Mouse (Mus musculus) stomach, embryonic 15.5 days (tissue): ENCODE data around the gene Acot12. TPM values are rescaled to one million over a fixed set of nuclear protein-coding genes. Genes with fewer than 3 reads are reported as not detected.
"Not testable (repeated sequence)": the region's sequence is repeated elsewhere in the genome, so short reads cannot be mapped to it uniquely, and the experiment has no call there.

Source experiments
- ATAC-seq: fragments of 200-750 bp; cut with Nextera tagmentation; 2 replicates; pipeline ENCODE4 v1.8.0; 2017; ENCODE audit warnings: low read depth, moderate number of reproducible peaks, moderate TSS enrichment; ENCODE audit not compliant: insufficient read depth, low FRiP score
- H3K27ac ChIP-seq: fragments of 300-500 bp; sonication (generic); 2 replicates; pipeline ENCODE4 v1.5.1; 2015; ENCODE audit warnings: mild to moderate bottlenecking, inconsistent platforms
- H3K27me3 ChIP-seq: fragments of 300-500 bp; sonication (generic); replicated peaks from 2 replicates; pipeline ENCODE4 v1.6.1; 2015; ENCODE audit warnings: inconsistent platforms
- H3K36me3 ChIP-seq: fragments of 300-500 bp; sonication (generic); 2 replicates; pipeline ENCODE4 v1.6.1; 2015; ENCODE audit warnings: inconsistent platforms
- H3K4me1 ChIP-seq: fragments of 300-500 bp; sonication (generic); 2 replicates; pipeline ENCODE4 v1.6.1; 2015; ENCODE audit warnings: inconsistent platforms
- H3K4me2 ChIP-seq: fragments of 300-500 bp; sonication (generic); 2 replicates; pipeline ENCODE4 v1.6.1; 2015; ENCODE audit warnings: mild to moderate bottlenecking, inconsistent platforms
- H3K4me3 ChIP-seq: fragments of 300-500 bp; sonication (generic); replicated peaks from 2 replicates; pipeline ENCODE4 v1.5.1; 2015; ENCODE audit warnings: inconsistent platforms
- H3K9ac ChIP-seq: fragments of 300-500 bp; sonication (generic); 2 replicates; pipeline ENCODE4 v1.6.1; 2015; ENCODE audit warnings: inconsistent platforms
- H3K9me3 ChIP-seq: fragments of 300-500 bp; sonication (generic); 2 replicates; pipeline ENCODE4 v1.6.1; 2016; ENCODE audit warnings: inconsistent platforms
- WGBS: fragments of 180-500 bp; shearing (Covaris S2); methylation state at CpG from one replicate; pipeline ENCODE4 v1.1.7; 2015; 5-methylcytosine and 5-hydroxymethylcytosine counted together
- polyA plus RNA-seq: library from polyadenylated mRNA; unstranded; fragments of >200 nt; fragmentation: Nextera tagmentation; extraction: Ambion mirVana; gene quantifications from 2 replicates; pipeline ENCODE4 v1.2.1, GENCODE M21; 2015

Gene Acot12
- polyA plus RNA-seq, 1 experiment from 2014 or later = 0.59 TPM

DNA sequence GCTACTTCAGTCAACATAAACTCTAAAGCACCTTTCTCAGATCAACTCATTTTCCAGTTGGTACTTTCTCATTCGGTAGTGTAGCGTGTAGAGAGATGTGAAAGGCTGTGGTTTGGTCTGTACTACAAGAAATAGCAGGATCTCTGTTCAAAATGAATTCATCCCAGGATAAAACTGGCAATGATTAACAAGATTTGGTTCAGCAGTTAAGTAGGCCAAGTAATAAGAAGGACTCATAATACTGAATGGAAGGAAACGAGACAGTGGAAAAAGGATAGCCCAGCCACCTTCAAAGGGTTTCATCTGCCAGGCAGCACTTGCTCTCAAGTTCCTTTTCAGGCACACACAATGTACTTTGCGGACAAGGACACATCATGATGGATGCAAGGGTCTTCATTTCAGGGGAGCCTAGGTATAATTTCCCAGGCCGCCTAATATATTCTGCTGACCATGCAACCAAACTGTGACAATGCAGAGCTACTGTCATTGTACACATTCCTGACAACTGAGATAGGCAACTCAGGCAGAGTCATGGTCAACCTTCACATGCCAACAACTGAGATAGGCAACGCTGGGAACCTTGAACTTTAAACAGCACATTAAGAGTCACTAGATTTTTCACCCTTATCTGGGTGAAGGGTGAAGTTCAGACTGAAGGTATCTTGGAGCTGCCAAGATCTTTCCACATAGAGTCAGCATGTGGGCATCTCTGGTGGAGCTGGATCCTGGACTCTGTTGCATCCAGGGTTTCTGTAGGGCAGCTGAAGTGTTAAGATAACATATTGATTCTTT lies 20.5 kb downstream of the Acot12 start:
- no peaks in the 10 kb centered on the region for H3K9me3 ChIP-seq
- no peak overlapping the region for H3K4me2 ChIP-seq
- no peak overlapping the region for H3K27ac ChIP-seq
- no peaks in the 10 kb centered on the region for H3K4me1 ChIP-seq
- no peak overlapping the region for H3K9ac ChIP-seq
- WGBS = 87% methylated on average over 6 of the region's 6 CpGs
- no peak for ATAC-seq
- H3K36me3 ChIP-seq = no peaks in the 10 kb centered on the region
- no peak overlapping the region for H3K4me3 ChIP-seq
- H3K27me3 ChIP-seq = no peaks in the 10 kb centered on the region

- WGBS = 73% methylated on average over 3 of the region's 3 CpGs
- H3K36me3 ChIP-seq, H3K4me1 ChIP-seq, H3K27me3 ChIP-seq, H3K9me3 ChIP-seq, H3K4me3 ChIP-seq, H3K4me2 ChIP-seq, H3K27ac ChIP-seq, ATAC-seq, H3K9ac ChIP-seq: not testable (repeated sequence)
These were observed 22.3 kb downstream of the Acot12 start for GRCm38 (mm10) chr13:91763654-91764053.

GRCm38 (mm10) chr13:91765627-91766026 lies 24.3 kb downstream of the Acot12 start:
- 89% methylated on average over 4 of the region's 4 CpGs for WGBS
- no peaks in the 10 kb centered on the region for H3K4me1 ChIP-seq
- H3K9me3 ChIP-seq = no peaks in the 10 kb centered on the region
- H3K4me2 ChIP-seq = no peak overlapping the region
- ATAC-seq = no peak
- no peak overlapping the region for H3K4me3 ChIP-seq
- no peak overlapping the region for H3K9ac ChIP-seq
- H3K27ac ChIP-seq = no peak overlapping the region
- no peaks in the 10 kb centered on the region for H3K36me3 ChIP-seq
- H3K27me3 ChIP-seq = no peaks in the 10 kb centered on the region

- H3K27me3 ChIP-seq = no peaks in the 10 kb centered on the region
- H3K4me1 ChIP-seq = no peaks in the 10 kb centered on the region
- no peak overlapping the region for H3K9ac ChIP-seq
- H3K4me3 ChIP-seq = no peak overlapping the region
- no peak overlapping the region for H3K27ac ChIP-seq
- no peak for ATAC-seq
- no peaks in the 10 kb centered on the region for H3K9me3 ChIP-seq
- H3K4me2 ChIP-seq = no peak overlapping the region
- no peaks in the 10 kb centered on the region for H3K36me3 ChIP-seq
- 68% methylated on average over 9 of the region's 9 CpGs for WGBS
These were observed 27.7 kb downstream of the Acot12 start for GRCm38 (mm10) chr13:91768683-91769651.

GRCm38 (mm10) chr13:91778092-91778491 lies 36.8 kb downstream of the Acot12 start:
- Histone ChIP-seq H3K4me3 (no peak overlapping the region), H3K9ac (no peak overlapping the region), H3K4me2 (no peak overlapping the region), H3K27ac (no peak overlapping the region), H3K4me1 (no peaks in the 10 kb centered on the region), H3K36me3 (no peaks in the 10 kb centered on the region), H3K27me3 (no peaks in the 10 kb centered on the region), H3K9me3 (no peaks in the 10 kb centered on the region)
- WGBS = 94% methylated on average over 5 of the region's 5 CpGs
- ATAC-seq = no peak

- no peak overlapping the region for H3K27ac ChIP-seq
- H3K4me2 ChIP-seq = no peak overlapping the region
- H3K4me1 ChIP-seq = no peaks in the 10 kb centered on the region
- H3K9me3 ChIP-seq = no peaks in the 10 kb centered on the region
- no peaks in the 10 kb centered on the region for H3K36me3 ChIP-seq
- no peak overlapping the region for H3K9ac ChIP-seq
- no peak for ATAC-seq
- no peaks in the 10 kb centered on the region for H3K27me3 ChIP-seq
- no peak overlapping the region for H3K4me3 ChIP-seq
These were observed 38.6 kb downstream of the Acot12 start for GRCm38 (mm10) chr13:91779892-91780291.

GRCm38 (mm10) chr13:91792035-91792434 lies 50.7 kb downstream of the Acot12 start:
- WGBS = 58% methylated on average over 1 of the region's 1 CpGs
- H3K9ac ChIP-seq = no peak overlapping the region
- no peaks in the 10 kb centered on the region for H3K9me3 ChIP-seq
- no peak overlapping the region for H3K4me3 ChIP-seq
- ATAC-seq = no peak
- no peaks in the 10 kb centered on the region for H3K27me3 ChIP-seq
- H3K4me1 ChIP-seq = no peaks in the 10 kb centered on the region
- no peak overlapping the region for H3K27ac ChIP-seq
- peaks cover 13% of the 10 kb centered on the region for H3K36me3 ChIP-seq
- H3K4me2 ChIP-seq = no peak overlapping the region

DNA sequence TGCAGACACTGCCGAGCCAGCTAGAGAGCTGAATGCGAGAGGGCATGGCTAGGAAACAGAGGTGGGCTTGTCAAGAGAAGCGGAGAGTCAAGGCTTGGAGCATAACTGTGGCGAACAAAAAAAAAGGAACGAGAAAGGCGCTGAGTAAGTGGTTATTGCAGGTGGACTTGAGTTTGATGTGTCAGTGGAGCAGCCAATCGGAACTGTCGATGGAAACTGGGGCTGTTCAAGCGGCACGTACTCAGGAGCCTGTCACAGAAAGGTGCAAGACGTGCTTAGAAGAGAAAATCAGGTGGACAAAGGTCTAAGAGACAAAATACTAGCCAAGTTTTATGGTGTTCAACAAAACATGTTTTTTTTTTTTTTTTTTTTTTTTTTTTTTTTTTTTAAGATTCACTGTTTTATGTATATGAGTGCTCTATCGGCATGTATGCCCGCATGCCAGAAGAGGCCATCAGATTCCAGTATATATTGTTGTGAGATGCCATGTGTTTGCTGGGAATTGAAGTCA lies 53.7 kb downstream of the Acot12 start:
- no peak overlapping the region for H3K4me3 ChIP-seq
- 95% methylated on average over 13 of the region's 13 CpGs for WGBS
- peaks cover 36% of the 10 kb centered on the region for H3K36me3 ChIP-seq
- no peak for ATAC-seq
- H3K4me2 ChIP-seq = no peak overlapping the region
- H3K9me3 ChIP-seq = no peaks in the 10 kb centered on the region
- no peaks in the 10 kb centered on the region for H3K4me1 ChIP-seq
- H3K9ac ChIP-seq = no peak overlapping the region
- no peak overlapping the region for H3K27ac ChIP-seq
- H3K27me3 ChIP-seq = no peaks in the 10 kb centered on the region

DNA sequence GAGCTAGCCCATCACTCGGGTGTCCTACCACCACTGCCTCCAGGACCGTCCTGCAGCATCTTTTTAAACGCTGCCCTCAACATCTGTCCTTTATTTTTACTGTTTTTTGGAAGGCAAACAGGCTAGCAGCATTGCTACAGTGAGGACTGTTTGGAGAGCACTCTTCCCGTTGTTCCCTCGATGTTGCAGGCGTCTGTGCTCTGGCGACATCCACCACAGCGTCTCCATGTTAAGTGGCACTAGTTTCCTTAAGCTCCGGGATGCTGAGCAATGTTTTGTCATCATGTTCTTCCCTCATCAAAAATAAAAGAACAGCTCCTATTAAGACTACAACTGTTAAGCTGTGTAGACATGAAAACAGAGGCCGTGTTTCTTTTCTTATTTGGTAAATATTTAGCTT lies 54.3 kb downstream of the Acot12 start:
- Histone ChIP-seq H3K36me3 (peaks cover 42% of the 10 kb centered on the region), H3K27me3 (no peaks in the 10 kb centered on the region), H3K4me3 (no peak overlapping the region), H3K9me3 (no peaks in the 10 kb centered on the region), H3K4me1 (no peaks in the 10 kb centered on the region), H3K27ac (no peak overlapping the region), H3K9ac (no peak overlapping the region), H3K4me2 (no peak overlapping the region)
- ATAC-seq = no peak
- WGBS = 88% methylated on average over 10 of the region's 10 CpGs

DNA sequence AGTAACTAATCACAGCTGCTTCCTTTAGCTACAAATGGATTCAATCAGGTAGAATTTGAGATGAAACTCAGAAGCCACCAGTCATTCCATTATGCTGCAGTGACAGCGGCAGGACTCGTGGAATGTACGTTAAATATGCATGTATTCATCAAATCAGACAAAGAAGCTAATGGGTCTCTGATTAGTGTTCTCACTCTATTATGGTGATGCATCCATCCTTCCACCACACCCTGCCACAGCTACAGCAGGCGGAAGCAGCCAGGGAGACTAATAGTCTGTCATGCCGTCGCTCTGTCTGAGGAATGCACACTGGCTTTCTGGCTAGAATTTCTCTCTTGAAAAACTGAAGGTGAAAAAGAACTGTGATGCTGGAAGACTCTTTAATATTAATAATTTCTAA lies 54.7 kb downstream of the Acot12 start:
- H3K4me2 ChIP-seq = no peak overlapping the region
- 80% methylated on average over 6 of the region's 6 CpGs for WGBS
- H3K27me3 ChIP-seq = no peaks in the 10 kb centered on the region
- H3K4me1 ChIP-seq = no peaks in the 10 kb centered on the region
- no peak for ATAC-seq
- peaks cover 43% of the 10 kb centered on the region for H3K36me3 ChIP-seq
- no peak overlapping the region for H3K27ac ChIP-seq
- H3K9me3 ChIP-seq = no peaks in the 10 kb centered on the region
- H3K4me3 ChIP-seq = no peak overlapping the region
- H3K9ac ChIP-seq = no peak overlapping the region

DNA sequence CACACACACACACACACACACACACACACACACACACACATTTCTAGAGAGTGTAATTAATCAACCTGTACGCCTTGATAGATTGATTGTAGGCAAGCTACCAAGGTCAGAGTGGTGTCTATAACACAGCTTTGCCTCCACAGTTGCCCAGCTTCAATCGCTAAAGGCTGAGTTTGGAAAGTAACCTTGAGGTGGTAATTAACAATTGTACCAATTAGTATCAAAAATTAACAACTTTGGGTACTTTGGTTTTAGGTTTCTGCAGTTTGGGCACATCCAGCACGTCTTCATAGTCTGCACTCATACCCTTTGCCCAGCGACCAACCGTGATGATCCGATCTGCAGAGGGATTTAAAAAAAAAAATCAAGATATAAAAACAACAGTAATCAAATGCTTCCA lies 55.6 kb downstream of the Acot12 start:
- Histone ChIP-seq H3K36me3 (peaks cover 46% of the 10 kb centered on the region), H3K4me3 (no peak overlapping the region), H3K9ac (no peak overlapping the region), H3K4me2 (no peak overlapping the region), H3K9me3 (no peaks in the 10 kb centered on the region), H3K27me3 (no peaks in the 10 kb centered on the region), H3K4me1 (no peaks in the 10 kb centered on the region), H3K27ac (no peak overlapping the region)
- ATAC-seq = no peak
- WGBS = 81% methylated on average over 6 of the region's 6 CpGs

- ATAC-seq = no peak
- no peaks in the 10 kb centered on the region for H3K9me3 ChIP-seq
- H3K4me1 ChIP-seq = no peaks in the 10 kb centered on the region
- no peaks in the 10 kb centered on the region for H3K27me3 ChIP-seq
- H3K9ac ChIP-seq = no peak overlapping the region
- H3K27ac ChIP-seq = no peak overlapping the region
- 91% methylated on average over 10 of the region's 10 CpGs for WGBS
- no peak overlapping the region for H3K4me2 ChIP-seq
- H3K36me3 ChIP-seq = peaks cover 46% of the 10 kb centered on the region
- H3K4me3 ChIP-seq = no peak overlapping the region
These were observed 56.1 kb downstream of the Acot12 start for GRCm38 (mm10) chr13:91797442-91797841.
